Mouse (Mus musculus) gastrocnemius, postnatal 25 days (tissue): ENCODE measurements at regions not wholly inside any gene's neighbourhood (a gene's known extent, or its start where the extent isn't known, plus 50 kb on each side); places are given as distances from the start of the nearest gene placed in this dataset.

Experiments used
- DNase-seq: peaks from one replicate; pipeline ENCODE4 v3.0.0; 2022

DNA sequence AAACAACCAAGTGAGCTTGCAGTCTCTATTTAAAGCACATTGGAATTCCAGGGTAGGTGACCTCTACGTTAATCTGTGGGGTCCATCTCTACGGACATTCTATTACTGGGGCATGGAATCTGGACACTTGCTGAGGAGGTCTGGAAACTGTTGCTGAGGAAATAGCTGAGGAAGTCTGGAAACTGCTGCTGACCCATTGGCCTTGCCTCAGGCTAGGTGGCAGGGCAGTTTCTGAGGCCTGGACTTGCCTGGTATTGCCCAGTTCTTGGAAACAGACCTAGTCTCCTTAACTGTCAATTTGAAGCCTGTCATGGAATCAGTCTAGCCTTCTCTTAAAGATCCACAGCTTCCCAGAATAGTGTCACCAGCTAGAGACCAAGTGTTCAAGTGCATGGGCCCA is 51.7 kb upstream of the Eif4g2 start:
- DNase-seq = no peak
